Mouse (Mus musculus) megakaryocyte-erythroid progenitor cell, adult 5 weeks (primary cell): ENCODE results near the gene Olfr790. TPM values are rescaled to one million over a fixed set of nuclear protein-coding genes. Genes with fewer than 3 reads are reported as not detected.

Experiments
- polyA plus RNA-seq: library from polyadenylated mRNA; stranded (reverse); fragments of >175 nt; gene quantifications from 2 replicates; pipeline ENCODE4 v1.2.3, GENCODE M21; 2012

Olfr790 gene
- polyA plus RNA-seq: not detected in 2 replicates

GRCm38 (mm10) chr10:129498192-129498591 lies at the start of gene Olfr790:
Gene Olfr790 (plus strand): TSS chr10:129498492.

DNA sequence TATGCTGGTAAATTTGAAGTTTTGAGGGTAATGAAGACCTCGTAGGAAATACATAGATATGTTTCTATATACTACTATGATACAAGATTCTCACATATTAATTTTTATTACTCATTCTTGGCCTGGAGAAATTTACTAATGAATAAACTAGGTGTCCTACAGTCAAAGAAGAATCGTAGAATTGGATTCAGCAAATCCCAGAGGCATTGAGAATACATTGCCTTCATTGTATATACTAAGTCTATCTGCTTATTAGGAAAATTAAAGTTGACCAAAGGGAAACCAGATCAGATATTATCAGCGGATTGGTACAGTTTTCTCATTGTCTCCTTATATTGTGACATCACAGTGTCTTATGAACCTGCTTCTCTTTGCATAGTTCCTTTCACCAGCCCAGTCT lies 36.7 kb upstream of the Olfr790 start, which contains the start of gene Olfr787:
Olfr787 (plus strand) TSS at position 301 of the 400 bp plus-strand sequence.

GRCm38 (mm10) chr10:129470698-129471097 lies 27.6 kb upstream of the Olfr790 start, which contains the start of gene Olfr788:
Gene Olfr788 (plus strand): TSS chr10:129470998.

GRCm38 (mm10) chr10:129484452-129484851 lies 13.8 kb upstream of the Olfr790 start, which contains the start of gene Olfr789:
Gene Olfr789 (plus strand): TSS chr10:129484752.

DNA sequence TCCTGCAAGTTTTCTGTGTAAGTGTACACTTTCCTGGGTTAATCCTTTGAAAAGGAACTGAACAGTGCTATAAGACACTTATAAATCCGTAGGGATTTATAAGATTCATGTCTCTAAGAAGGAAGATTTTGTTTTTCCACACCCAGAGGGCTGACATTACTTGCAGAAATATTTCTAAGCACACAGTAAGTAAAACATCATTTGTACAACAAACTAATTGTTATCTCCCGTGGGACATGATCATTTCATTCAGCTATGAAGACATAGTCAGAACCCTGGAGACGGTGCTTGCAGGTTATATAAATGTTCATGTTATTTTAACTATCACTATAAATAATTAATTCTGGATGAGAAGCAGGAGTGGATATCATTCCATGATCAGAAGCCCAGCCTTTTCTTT lies 23.2 kb downstream of the Olfr790 start, which contains the start of gene Olfr791:
Olfr791 (plus strand) TSS at position 301 of the 400 bp plus-strand sequence.

GRCm38 (mm10) chr10:129538862-129539261 lies 40.6 kb downstream of the Olfr790 start, which contains the start of gene Olfr792:
Gene Olfr792 (plus strand): TSS chr10:129539162.

Other genes with a start within 250 kb of the Olfr790 start
- gene Olfr776, start 239.4 kb upstream of the Olfr790 start, polyA plus RNA-seq: not detected in 2 replicates
- gene Olfr777, start 227.0 kb upstream of the Olfr790 start, polyA plus RNA-seq: not detected in 2 replicates
- not detected in 2 replicates for gene Olfr780, start 180.4 kb upstream of the Olfr790 start, polyA plus RNA-seq
- not detected in 2 replicates for gene Olfr781, start 169.6 kb upstream of the Olfr790 start, polyA plus RNA-seq
- gene Olfr782, start 149.6 kb upstream of the Olfr790 start, polyA plus RNA-seq: 0.04 TPM in 1 of 2 replicates, not detected in the other
- not detected in 2 replicates for gene Olfr784, start 114.4 kb upstream of the Olfr790 start, polyA plus RNA-seq
- not detected in 2 replicates for gene Olfr785, start 93.1 kb upstream of the Olfr790 start, polyA plus RNA-seq
- not detected in 2 replicates for gene Olfr786, start 71.2 kb upstream of the Olfr790 start, polyA plus RNA-seq
- not detected in 2 replicates for gene Olfr787, start 36.6 kb upstream of the Olfr790 start, polyA plus RNA-seq
- not detected in 2 replicates for gene Olfr788, start 27.5 kb upstream of the Olfr790 start, polyA plus RNA-seq
- gene Olfr789, start 13.7 kb upstream of the Olfr790 start, polyA plus RNA-seq: not detected in 2 replicates
- not detected in 2 replicates for gene Olfr791, start 23.3 kb downstream of the Olfr790 start, polyA plus RNA-seq
- gene Olfr792, start 40.7 kb downstream of the Olfr790 start, polyA plus RNA-seq: not detected in 2 replicates
- gene Olfr794, start 69.2 kb downstream of the Olfr790 start, polyA plus RNA-seq: not detected in 2 replicates
- not detected in 2 replicates for gene Olfr796, start 114.1 kb downstream of the Olfr790 start, polyA plus RNA-seq
- gene Olfr798, start 129.4 kb downstream of the Olfr790 start, polyA plus RNA-seq: not detected in 2 replicates
- gene Olfr799, start 139.0 kb downstream of the Olfr790 start, polyA plus RNA-seq: not detected in 2 replicates
- not detected in 2 replicates for gene Olfr800, start 159.2 kb downstream of the Olfr790 start, polyA plus RNA-seq
- gene Olfr801, start 175.4 kb downstream of the Olfr790 start, polyA plus RNA-seq: not detected in 2 replicates
- gene Olfr802, start 189.7 kb downstream of the Olfr790 start, polyA plus RNA-seq: not detected in 2 replicates
- gene Olfr803, start 195.8 kb downstream of the Olfr790 start, polyA plus RNA-seq: not detected in 2 replicates
- not detected in 2 replicates for gene Olfr804, start 204.7 kb downstream of the Olfr790 start, polyA plus RNA-seq
- not detected in 2 replicates for gene Olfr805, start 230.9 kb downstream of the Olfr790 start, polyA plus RNA-seq
- gene Olfr806, start 243.4 kb downstream of the Olfr790 start, polyA plus RNA-seq: not detected in 2 replicates